Mouse (Mus musculus): Measurements from ENCODE around the gene Zfp507.

DNA sequence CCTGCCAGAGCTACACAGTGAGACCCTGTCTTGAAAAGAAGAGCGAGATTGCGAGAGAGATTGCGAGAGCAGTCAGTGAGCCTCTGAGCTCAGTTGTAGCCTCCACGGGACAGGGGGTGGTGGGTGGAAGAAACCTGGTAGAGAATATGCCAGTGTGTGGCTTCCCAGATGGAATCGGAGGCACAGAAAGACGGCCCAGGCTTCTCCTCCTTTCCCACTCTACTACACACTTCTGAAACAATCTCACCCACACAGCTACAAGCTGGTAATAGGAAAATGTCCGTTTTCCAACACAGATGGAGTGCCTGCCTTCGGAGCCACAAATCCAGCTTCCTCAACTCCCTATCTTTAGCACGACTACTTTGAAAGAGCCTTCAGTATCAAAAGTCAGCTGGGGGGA lies 58.0 kb downstream of the Zfp507 start:
- TF ChIP-seq POLR2A (IDR thresholded peaks at IDR 0.05; ENCODE audit: borderline replicate concordance, low read depth, low read length) (no peak), CTCF (IDR thresholded peaks at IDR 0.05; ENCODE audit: low read depth, low read length) (no peak)

Data from bone marrow macrophage, adult 2 months (primary cell).